Mouse (Mus musculus) lung, postnatal 0 days (tissue): ENCODE measurements around the gene Wasl.

ENCODE experiments used
- CTCF ChIP-seq: IDR thresholded peaks from 2 replicates; pipeline ENCODE4 v1.5.1; 2016; ENCODE audit warnings: antibody characterized with exemption, mild to moderate bottlenecking
- EP300 ChIP-seq: IDR thresholded peaks from 2 replicates; pipeline ENCODE4 v1.6.1; 2016; ENCODE audit warnings: antibody characterized with exemption, mild to moderate bottlenecking, control low read depth

DNA sequence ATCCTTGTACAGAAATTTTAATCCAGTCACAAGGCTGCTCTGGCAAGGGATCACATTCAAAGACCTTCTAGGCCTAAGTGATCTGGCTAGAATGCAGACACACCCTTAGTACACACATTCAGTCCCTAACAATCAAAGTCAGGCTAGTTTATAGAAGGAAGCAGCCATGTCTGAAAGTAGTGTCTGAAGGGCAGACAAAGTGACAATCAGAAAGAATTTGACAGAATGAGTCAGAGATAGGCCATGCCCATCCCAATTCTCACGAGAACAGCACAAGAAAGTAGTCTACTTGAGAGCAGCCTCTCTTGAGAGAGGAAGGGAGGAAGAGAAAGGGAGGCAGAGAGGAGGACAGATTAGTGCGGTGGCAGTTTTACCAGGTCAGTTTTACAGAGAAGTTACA is 42.7 kb downstream of the Wasl start:
- TF ChIP-seq CTCF (no peak), EP300 (no peak)
